Mouse (Mus musculus) left cerebral cortex, postnatal 36 days (tissue): Measurements from ENCODE around the gene Hexdc. TPM values are rescaled to one million over a fixed set of nuclear protein-coding genes. Genes with fewer than 3 reads are reported as not detected.

Source experiments
- DNase-seq, 2 experiments: peaks; one replicate each; pipeline ENCODE4 v3.0.0; 2021 to 2022; ENCODE audit warnings: low spot score in 2 of 2, mixed read lengths in 1 of 2
- intact Hi-C: fragments of 180-260 bp; cut with DNase I; formaldehyde crosslinking; loops from one replicate; pipeline ENCODE4 v1.15.1; 2025
- total RNA-seq, 2 experiments: library from RNA; stranded (reverse); gene quantifications; 2 replicates each; pipeline ENCODE4 v1.2.3; 2021

Gene Hexdc
- total RNA-seq, 2 experiments from 2014 or later: 24.5 to 28.6 TPM

DNA sequence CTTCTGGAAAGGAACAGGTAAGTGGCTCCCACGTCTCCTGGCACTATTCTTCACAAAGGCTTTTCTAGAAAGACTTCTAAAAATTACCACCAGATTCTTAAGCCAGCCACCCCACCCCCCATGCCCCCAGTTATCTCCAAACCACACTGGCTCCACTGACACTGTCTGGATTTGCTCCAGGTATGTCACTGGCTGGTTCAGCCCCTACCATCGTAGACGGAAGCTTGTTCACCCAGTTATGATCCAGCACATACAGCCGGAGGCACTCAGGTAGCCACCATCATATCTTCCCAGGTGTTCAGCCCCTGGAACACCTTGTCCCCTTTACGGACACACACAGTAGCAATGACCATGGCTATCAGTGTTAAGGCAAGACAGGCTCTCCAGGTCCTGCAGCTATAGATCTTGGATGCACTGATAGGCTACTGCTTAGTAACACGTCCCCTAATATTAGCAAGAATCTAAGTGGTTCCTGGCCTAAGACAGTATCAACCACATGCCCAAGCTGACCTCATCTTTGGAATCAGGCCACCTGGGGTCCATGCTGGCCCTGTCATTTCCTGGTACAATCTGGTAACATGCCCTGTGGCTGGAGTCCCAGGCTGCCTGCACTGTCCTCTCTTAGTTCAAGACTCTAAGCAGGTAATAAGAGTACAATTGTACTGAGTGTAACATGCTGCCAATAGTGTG is 17.2 kb downstream of the Hexdc start:
- DNase-seq: no peak
- intact Hi-C loops: no loop called here

DNA sequence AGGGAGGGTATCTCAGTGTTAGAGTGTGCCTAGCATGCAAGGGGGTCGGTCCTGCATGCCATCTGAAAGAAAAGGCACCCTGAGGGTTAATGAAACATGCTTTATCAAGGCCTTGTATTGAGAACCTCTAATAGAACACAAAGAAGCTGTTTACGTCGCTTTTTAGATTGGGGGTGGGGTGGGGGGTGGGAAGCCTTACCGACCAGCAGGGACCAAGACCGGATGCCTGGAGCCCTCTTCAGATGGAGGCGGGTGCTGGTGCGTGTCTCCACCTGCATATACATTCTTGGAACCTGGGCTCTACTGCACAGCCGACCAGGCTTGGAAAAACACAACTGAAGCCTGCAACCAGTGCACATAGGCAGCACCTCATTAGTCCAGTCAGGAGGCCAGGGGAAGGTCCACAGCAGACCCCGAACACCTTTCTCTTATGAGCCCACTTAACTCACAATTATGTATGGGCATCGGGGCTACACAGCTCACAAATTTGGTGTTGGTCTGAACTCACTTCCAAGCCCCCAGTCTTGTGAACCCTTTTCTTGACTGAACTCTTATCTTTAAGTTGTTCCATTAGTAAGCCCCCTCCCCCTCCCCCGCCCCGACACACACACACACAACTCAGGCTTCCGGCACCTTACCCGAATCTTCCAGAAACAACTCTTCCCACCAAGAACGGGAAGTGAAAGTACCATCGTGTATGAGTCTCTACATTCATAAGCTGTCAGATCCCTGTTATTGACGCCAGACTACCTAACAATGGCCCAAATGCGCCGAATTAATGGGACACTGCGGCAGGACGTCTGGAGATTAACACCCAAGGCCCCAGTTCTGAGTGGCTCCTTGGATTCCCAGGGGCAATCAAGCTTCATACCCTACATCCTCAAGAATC is 24.1 kb downstream of the Hexdc start:
- intact Hi-C loops: no loop called here
- DNase-seq: no peak

DNA sequence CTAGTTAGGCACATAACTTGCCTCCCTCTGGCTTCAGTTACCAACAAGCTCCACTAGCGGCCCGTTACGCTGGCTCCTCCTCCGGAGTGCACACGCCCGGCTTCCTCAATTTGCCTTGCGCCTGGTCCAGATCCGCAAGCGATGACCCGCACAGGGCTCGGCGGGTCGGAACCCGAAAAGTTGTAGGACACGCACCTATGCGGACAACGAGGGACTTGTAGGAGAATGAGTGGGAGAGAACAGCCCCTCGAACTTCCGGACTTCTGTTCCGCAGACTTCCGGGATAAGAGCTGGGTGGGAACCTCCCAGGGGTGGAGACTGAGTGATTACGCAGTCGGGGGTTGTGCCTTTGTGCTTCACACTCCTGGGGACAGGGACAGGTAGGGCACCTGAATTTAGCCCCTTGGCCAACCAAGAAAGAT is 24.8 kb downstream of the Hexdc start, which contains the start of gene Cybc1:
Cybc1 (minus strand) TSS at position 305 of the 422 bp plus-strand sequence.
- DNase-seq: peak; percentile 68 to 73
- intact Hi-C loops: no loop called here

DNA sequence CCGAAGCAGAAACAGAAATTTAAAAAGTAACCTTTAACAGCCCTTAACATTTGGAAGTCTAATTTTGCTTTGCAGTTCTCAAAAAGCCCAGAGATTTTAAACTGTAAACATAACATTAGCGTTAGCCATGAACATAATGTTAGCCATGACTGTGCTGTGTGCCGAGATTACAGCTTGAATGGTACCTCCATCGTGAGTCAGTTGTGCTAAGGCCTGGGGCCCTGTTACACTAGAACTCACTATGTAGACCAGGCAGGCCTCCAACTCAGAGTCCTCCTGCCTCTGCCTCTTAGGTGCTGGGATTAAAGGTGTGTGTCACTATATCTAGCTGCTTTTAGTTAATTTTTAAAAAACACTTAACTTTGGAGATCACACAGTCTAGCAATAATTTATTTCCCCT is 27.0 kb downstream of the Hexdc start:
- intact Hi-C loops: no loop called here
- no peak for DNase-seq

DNA sequence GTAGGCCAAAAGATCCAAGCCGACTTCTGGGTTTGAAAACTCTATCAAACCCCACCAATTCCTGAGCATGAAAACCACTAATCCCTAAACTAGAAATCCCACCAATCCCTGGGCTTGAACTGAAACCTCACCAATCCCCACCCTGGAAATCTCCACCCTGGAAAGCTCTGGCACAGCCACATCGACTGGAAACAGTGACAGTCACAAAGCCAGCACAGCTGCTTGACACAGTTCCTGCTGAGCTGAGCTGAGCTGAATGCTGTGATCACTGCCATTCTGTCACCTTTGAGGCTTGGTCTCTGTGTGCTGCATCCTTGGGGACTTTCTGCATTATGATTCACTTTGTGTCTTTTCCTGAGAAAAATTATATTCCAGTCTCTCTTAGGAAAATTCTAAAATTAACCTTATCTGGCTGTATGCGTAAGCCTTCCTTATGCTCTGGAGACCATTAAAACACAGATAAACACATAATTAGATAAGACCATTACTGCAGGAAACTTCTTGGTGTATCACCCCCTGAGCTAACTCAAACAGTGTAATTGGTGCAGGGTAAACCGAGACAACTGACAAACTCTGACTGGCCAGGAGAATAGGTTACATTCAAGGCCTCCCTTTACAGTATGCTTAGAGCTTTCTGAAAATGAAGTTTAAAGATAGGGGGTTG is 27.5 kb downstream of the Hexdc start:
- DNase-seq: peak in 1 of 2 experiments; percentile 25
- intact Hi-C loops: no loop called here

DNA sequence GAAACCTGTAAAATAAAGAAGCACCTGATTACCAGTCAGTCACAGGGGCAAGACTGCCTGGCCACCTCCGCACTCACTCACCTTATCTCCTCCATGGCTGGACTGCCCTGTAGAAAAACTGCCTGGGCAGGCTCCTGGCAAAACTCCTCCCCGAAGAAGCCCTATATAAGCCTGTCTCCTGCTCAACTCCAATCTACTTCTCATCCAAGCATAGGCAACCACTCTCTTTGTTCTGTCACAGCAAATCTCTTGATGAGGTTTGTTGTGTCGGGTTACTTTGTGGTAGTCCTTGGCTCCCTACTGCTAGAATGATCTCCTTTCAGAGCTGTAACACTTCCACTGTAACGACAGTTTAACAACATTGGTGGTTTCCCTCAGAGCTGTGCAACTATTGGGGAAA is 28.5 kb downstream of the Hexdc start:
- intact Hi-C loops: no loop called here
- DNase-seq: no peak

DNA sequence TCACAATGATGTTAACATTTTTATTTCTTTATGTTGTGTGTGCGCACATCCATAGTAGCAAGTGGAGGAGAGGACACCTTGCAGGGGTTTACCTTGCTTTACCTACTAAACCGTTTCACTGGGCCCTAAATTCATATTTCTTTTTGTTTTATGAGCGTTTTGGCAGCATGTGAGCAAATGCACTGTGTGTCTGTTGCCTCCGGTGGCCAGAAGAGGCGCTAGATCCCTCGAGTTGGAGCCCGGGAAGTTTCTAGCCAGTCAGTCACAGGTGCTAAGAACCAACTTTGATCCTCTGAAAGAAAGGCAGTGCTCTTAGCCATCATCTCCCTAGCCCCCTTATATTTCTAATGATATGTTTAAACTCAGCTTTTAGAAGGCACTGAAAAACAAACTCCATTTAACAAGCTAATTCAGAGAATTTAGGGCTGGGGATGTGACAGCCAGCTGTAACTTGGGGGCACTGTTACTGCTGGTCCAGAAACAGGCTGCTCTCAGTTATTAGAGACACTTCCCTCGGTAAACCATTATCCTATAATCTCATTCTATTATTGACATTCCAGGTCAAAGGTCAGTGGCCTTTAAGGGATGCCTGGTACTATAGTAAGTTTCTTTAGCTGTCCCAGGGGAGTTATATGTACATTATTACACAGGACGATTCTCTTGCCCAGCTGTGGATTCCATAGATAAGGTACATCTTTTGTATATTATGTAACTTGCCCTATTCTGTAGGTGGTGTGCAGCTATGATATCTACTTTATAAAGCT is 31.4 kb downstream of the Hexdc start:
- no peak for DNase-seq
- intact Hi-C loops: no loop called here

DNA sequence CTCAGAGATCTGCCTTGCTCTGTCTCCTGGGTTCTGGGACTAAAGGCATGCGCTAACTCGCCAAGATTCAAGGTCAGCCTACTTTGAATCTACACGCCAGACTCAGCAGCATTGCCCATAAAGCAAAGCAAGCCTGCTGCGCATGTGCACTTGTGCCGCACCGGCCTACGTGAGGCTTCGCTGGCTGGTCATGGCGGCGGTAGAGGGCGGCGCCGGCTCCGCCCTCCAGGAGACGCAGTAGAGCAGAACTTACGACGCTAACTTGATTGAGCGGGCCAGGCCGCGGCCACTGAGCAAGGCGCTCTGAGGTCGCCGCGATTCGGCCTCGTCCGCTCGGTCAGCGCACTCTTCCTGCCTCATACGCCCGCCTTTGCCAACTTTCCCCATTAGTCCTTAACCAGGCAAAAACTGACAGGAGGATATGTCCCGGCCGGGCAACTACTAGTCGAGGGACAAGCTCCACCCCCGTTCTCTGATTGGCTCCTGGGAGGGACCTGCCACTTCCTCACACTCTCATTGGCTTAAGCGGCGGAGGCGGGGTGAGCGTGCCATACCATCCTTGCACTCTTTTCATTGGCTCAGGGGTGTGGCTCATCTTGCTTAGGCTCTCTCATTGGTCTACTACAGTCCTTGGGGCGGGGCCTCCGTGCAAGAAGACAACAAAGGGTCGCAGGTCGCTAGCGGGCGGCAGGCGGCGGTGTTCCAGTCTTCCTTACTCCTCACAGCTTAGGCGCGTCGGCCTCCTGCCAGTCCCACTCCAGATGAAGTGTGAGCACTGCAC is 32.5 kb downstream of the Hexdc start, which contains the start of gene Narf:
Narf (plus strand) TSS at position 690 of the 781 bp plus-strand sequence.
- intact Hi-C loops: no loop called here
- DNase-seq: peak; percentile 99

DNA sequence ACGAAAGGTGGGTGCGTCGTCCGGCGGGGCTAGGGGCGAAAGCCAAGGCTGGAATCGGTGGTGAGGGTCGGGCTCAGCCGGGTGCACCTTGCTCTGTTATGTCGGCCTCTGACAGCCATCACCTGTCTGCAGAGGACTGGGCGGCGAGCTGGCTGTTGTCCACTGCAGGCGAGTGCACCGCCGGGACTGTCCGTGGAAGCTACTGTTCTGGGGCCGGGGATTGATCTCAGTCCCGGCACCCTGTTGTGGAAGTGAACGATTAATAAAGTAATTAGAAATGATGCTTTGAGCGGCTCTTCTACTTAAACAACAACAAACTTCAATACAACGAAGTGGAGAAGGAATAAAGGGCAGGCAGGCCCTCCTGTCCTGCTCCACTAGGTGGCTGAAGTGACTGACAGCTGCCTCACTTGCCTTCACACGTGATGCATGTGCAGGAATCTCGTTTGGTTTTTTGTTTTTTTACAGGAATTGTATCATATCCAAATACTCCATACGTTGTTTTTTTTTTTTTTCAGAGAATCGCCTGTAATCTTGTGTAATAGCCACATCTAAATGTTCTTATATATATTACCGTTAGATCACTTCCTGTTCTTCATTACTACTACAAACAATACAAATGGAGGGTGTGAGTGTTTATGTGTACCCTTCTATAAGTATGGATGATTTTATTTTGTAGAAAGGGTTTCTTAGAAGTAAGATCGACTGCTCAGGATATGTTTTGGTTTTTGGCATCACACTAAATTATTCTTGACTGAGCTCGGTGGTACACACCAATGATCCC is 33.3 kb downstream of the Hexdc start:
- no peak for DNase-seq
- intact Hi-C loops: no loop called here

DNA sequence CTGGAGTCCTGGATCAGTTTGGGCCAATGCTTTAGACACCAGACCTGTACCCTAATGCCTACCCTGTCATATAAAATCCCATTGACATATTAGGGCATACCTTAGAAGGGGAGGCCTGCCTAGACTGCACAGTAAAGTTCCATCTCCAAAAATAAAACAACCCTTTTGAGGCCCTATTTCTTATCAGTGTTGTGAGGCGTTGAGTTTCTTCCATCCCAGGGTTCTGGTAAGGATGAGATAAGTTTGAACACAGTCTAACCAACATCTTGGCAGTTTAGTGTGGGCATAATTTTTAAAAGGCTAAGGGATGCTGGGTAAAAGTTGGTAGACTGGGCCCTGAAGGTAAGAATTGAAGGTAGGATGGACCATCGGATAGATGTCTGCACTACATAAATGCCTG is 35.4 kb downstream of the Hexdc start:
- intact Hi-C loops: no loop called here
- DNase-seq: no peak

DNA sequence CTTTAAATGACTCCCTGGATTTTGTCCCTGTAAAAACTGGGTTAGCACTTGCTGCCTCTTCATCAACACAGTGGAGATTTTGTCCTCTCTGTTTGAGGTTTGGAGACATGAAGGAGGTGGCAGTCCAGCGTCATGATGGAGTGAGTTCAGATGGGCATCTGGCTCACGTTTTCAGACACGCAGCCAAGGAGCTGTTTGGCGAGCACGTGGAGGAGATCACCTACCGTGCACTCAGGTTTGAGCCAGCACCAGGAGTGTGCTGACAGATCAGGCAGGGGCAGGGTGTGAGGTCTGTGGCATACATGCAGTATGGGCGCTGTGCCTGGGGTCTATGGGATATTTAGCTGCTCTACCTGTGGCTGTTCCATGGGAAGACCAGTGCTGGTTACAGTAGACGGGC is 46.0 kb downstream of the Hexdc start:
- intact Hi-C loops: no loop called here
- DNase-seq: no peak

DNA sequence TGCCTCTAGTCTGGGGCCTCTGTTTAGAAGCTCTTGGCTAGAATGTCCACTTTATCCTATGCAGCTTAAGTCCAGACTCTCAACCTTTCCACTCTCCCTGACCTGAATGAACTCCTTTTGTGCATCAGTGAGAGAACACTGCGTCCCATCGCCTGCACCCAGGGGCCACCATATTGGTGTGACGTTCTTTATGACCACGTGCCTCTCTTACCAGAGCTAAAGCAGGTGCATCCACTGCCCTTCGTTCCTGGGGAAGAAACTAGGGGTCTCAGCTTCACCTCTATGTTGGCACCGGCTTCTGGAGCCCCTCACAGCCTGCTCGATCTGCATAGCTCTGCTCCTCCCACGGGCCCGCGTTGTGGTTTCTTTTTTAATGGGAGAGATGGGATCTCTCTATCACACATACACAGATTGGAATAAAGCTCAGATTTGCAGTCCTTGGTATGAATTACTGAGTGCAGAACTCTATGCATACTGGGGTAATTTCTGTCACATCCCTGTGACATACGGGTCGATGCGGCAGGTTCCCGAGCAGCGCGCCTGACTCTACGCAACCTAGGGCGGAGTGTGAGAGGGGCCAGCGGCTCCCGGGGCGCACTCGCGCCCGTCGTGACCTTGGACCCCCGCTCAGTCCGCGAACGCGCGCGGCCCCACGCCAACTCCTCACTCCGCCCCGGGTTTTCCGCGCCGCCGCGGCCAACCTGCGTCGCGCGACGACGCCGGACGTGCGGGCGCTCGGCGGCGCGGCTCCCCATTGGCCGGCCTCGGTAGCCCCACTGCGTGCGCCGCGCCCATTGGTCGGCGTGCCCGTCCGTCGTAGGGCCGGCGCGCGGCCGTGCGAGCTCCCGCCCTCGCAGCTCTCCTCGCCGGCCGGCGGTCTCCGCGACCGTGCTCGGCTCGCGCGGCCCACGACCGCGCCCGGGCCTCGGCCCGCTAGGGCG is 55.2 kb downstream of the Hexdc start, which contains the start of gene Foxk2:
Foxk2 (plus strand) TSS at position 831 of the 941 bp plus-strand sequence.
- intact Hi-C loops: loop anchor here (5.0 kb wide), 1 partner anchor 93 kb away; the partner anchor contains the start of gene Wdr45b
- peak; percentile 88 to 93 for DNase-seq

DNA sequence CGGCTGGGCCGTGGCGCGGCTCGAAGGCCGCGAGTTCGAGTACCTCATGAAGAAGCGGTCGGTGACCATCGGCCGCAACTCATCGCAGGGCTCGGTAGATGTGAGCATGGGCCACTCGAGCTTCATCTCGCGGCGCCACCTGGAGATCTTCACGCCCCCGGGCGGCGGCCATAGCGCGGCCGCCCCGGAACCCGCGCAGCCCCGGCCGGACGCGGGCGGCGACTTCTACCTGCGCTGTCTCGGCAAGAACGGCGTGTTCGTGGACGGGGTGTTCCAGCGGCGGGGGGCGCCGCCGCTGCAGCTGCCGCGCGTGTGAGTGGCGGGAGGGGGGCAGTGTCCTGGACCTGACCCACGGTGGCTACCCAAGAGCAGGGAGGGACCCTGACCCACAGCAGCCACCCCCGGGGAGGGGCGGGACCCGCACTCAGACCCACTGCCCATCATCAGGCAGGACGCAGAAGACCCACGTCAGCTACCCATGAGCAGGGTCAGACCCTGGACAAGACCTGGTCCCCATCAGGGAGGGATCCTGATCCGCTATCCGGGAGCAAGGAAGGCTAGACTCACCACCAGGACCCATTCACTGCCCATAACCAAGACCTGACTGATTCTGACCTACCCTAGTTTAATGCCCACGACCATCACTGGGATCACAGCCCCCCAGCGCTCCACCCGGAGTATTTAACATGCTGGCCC is 56.1 kb downstream of the Hexdc start:
- intact Hi-C loops: no loop called here
- peak; percentile 38 to 44 for DNase-seq

DNA sequence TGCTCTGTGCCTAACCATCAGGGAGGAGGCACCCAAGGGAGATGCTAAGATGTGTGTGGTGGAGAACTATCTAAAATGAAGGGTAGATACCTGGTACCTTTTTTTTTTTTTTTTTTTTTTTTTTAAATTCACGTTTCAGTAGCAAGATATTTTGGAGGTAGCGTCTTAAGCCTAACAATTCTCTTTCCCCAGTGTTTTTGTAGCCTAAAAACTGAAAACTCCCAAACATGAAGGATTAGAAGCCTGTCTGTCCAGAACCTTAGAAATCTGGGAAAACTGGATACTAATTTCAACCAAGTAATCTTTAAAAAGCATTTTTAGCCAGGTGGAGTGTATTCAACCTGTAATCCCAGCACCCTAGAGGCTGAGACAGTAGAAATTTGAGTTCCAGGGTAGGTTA is 56.8 kb downstream of the Hexdc start:
- intact Hi-C loops: no loop called here
- no peak for DNase-seq
